ENCODE assay signal across 15 mouse cellular contexts in genomic region chr15:97332582-97332981, GRCm38 (mm10).
"Had no signal": no experiment of that assay in that cellular context is flagged by ENCODE, and none has a peak within 500 bp of the region (broad histone marks: within the 10 kb centered on the region; RNA-seq: fewer than 3 reads in every experiment).

No protein-coding gene starts in this region.

- H3K9ac ChIP-seq: lung, embryonic 15.5 days; midbrain, embryonic 13.5 days; midbrain, embryonic 15.5 days; neural tube, embryonic 12.5 days had no signal

- H3K9me3 ChIP-seq: lung, embryonic 15.5 days; midbrain, embryonic 15.5 days; neural tube, embryonic 12.5 days had no signal

- H3K27me3 ChIP-seq: lung, embryonic 15.5 days; midbrain, embryonic 13.5 days; midbrain, embryonic 15.5 days; neural tube, embryonic 12.5 days had no signal

- H3K4me1 ChIP-seq: lung, embryonic 15.5 days; megakaryocyte, embryonic 14.5 days; midbrain, embryonic 13.5 days; neural tube, embryonic 12.5 days had no signal

- H3K36me3 ChIP-seq: lung, embryonic 15.5 days; midbrain, embryonic 13.5 days; midbrain, embryonic 15.5 days; neural tube, embryonic 12.5 days had no signal

- H3K27ac ChIP-seq: lung, embryonic 15.5 days; macrophage; midbrain, embryonic 13.5 days; midbrain, embryonic 15.5 days; neural tube, embryonic 12.5 days had no signal

- DNase-seq: lung, adult 2 months; lung, postnatal 14 days; lung, postnatal 36 days; right cerebral cortex, postnatal 25 days; right cerebral cortex, postnatal 4 days; spleen, adult 18-20 months; thymus, adult 18-20 months; thymus, postnatal 14 days; thymus, postnatal 36 days had no signal

- H3K4me3 ChIP-seq: lung, embryonic 15.5 days; megakaryocyte, embryonic 14.5 days; midbrain, embryonic 13.5 days; midbrain, embryonic 15.5 days; neural tube, embryonic 12.5 days had no signal
